Mouse (Mus musculus) stomach, embryonic 14.5 days (tissue): ENCODE measurements around the gene Slc36a3. TPM values are rescaled to one million over a fixed set of nuclear protein-coding genes. Genes with fewer than 3 reads are reported as not detected.

Experiments
- polyA plus RNA-seq: library from polyadenylated mRNA; unstranded; fragments of >200 nt; fragmentation: Nextera tagmentation; extraction: Ambion mirVana; gene quantifications from 2 replicates; pipeline ENCODE4 v1.2.1, GENCODE M21; 2014

Slc36a3 gene
- polyA plus RNA-seq, 1 experiment from 2014 or later: not detected

Other genes starting within 250 kb of the Slc36a3 start
- gene Gpx3, start 249.3 kb downstream of the Slc36a3 start, polyA plus RNA-seq: 197 and 202 TPM in 2 replicates
- gene Tnip1, start 188.8 kb downstream of the Slc36a3 start, polyA plus RNA-seq: 21.0 and 21.4 TPM in 2 replicates
- 400 and 419 TPM in 2 replicates for gene Anxa6, start 118.3 kb downstream of the Slc36a3 start, polyA plus RNA-seq
- gene Ccdc69, start 73.6 kb downstream of the Slc36a3 start, polyA plus RNA-seq: 1.8 and 3.2 TPM in 2 replicates
- gene Gm2a, start 53.6 kb downstream of the Slc36a3 start, polyA plus RNA-seq: 23.3 and 25.2 TPM in 2 replicates
- gene Slc36a2, start 33.4 kb upstream of the Slc36a3 start, polyA plus RNA-seq: 0.10 and 0.22 TPM in 2 replicates
- 2.5 and 3.3 TPM in 2 replicates for gene Slc36a1, start 52.6 kb upstream of the Slc36a3 start, polyA plus RNA-seq
- 1.2 and 1.3 TPM in 2 replicates for gene Fat2, start 184.9 kb upstream of the Slc36a3 start, polyA plus RNA-seq